In genomic region chr14:24140297-24140812, GRCm38 (mm10) we compare ENCODE assay signal across 18 mouse cellular contexts.
DNase-seq lines count a peak whose midpoint lies in the region; ATAC-seq and TF ChIP-seq lines count a peak whose summit lies in the region.
"Had no signal": no experiment of that assay in that cellular context is flagged by ENCODE, and none has a peak within 500 bp of the region (broad histone marks: within the 10 kb centered on the region; RNA-seq: fewer than 3 reads in every experiment).

No protein-coding gene starts in this region.

- H3K27me3 ChIP-seq in liver, embryonic 14.5 days (ENCODE audit: control insufficient read depth, insufficient read depth, low read length), result no peaks in the 10 kb centered on the region
- H3K27me3 ChIP-seq: embryonic facial prominence, embryonic 12.5 days; forebrain, embryonic 12.5 days; hindbrain, embryonic 12.5 days; intestine, embryonic 15.5 days; kidney, embryonic 15.5 days; limb, embryonic 13.5 days had no signal

- H3K4me3 ChIP-seq in liver, embryonic 14.5 days (ENCODE audit: insufficient read depth in 1 of 2, low read depth in 2 of 2, low read length in 2 of 2), result no peak overlapping the region
- H3K4me3 ChIP-seq: embryonic facial prominence, embryonic 12.5 days; forebrain, embryonic 12.5 days; hindbrain, embryonic 12.5 days; intestine, embryonic 15.5 days; kidney, embryonic 15.5 days; limb, embryonic 13.5 days; myocyte had no signal

- H3K9me3 ChIP-seq in liver, embryonic 14.5 days (ENCODE audit: control insufficient read depth, low read length), result no peaks in the 10 kb centered on the region
- H3K9me3 ChIP-seq: embryonic facial prominence, embryonic 12.5 days; forebrain, embryonic 12.5 days; hindbrain, embryonic 12.5 days; intestine, embryonic 15.5 days; kidney, embryonic 15.5 days; limb, embryonic 13.5 days had no signal

- H3K9ac ChIP-seq in liver, embryonic 14.5 days (replicated peaks), result 0 out of 2 replicates have a peak overlapping the region, but pooled peaks have one; percentile 31
- H3K9ac ChIP-seq: embryonic facial prominence, embryonic 12.5 days; forebrain, embryonic 12.5 days; hindbrain, embryonic 12.5 days; intestine, embryonic 15.5 days; kidney, embryonic 15.5 days; limb, embryonic 13.5 days had no signal

- TF ChIP-seq CTCF in liver, embryonic 14.5 days (IDR thresholded peaks at IDR 0.05; ENCODE audit: low read depth), result no peak

- H3K4me2 ChIP-seq in liver, embryonic 14.5 days (ENCODE audit: low read depth), result peak overlapping the region; percentile 49
- H3K4me2 ChIP-seq: embryonic facial prominence, embryonic 12.5 days; forebrain, embryonic 12.5 days; hindbrain, embryonic 12.5 days; intestine, embryonic 15.5 days; kidney, embryonic 15.5 days; limb, embryonic 13.5 days; midbrain, embryonic 11.5 days had no signal

- no peaks in the 10 kb centered on the region for H3K36me3 ChIP-seq in liver, embryonic 14.5 days (replicated peaks; ENCODE audit: control insufficient read depth, insufficient read depth, low read depth)

- TF ChIP-seq EP300 in liver, embryonic 14.5 days (IDR thresholded peaks at IDR 0.05; ENCODE audit: low read depth), result peak; percentile 90

- WGBS in liver, embryonic 14.5 days (ENCODE audit: insufficient replicate concordance), result 22% methylated on average over 8 of the region's 8 CpGs

- ATAC-seq in liver, embryonic 14.5 days (ENCODE audit: insufficient read depth), result peak; percentile 82
- ATAC-seq: intestine, embryonic 15.5 days had no signal

- peaks cover 43 to 58% of the 10 kb centered on the region in 2 experiments for H3K4me1 ChIP-seq in liver, embryonic 14.5 days (replicated peaks; ENCODE audit: control insufficient read depth in 2 of 2, insufficient read depth in 2 of 2, low read length in 1 of 2)
- H3K4me1 ChIP-seq: embryonic facial prominence, embryonic 12.5 days; intestine, embryonic 15.5 days; limb, embryonic 13.5 days had no signal

- DNase-seq in spleen, adult 12 weeks (ENCODE audit: low spot score), result peak; percentile 52
- DNase-seq in spleen, adult 18-20 months, result no peak
- DNase-seq in c-Kit-positive CD71-positive TER-119-positive erythroid progenitor cells, embryonic 14.5 days (ENCODE audit: low spot score), result peak; percentile 74
- DNase-seq in liver, embryonic 14.5 days (ENCODE audit: low read depth in 3 of 3, low spot score in 3 of 3), result peak; percentile 65 to 70 (median 69)
- DNase-seq in spleen, postnatal 4 days (ENCODE audit: low spot score in 2 of 2), result peak; percentile 72 to 76
- DNase-seq in right cerebral cortex, postnatal 14 days, result no peak
- DNase-seq in lung, adult 18-20 months, result no peak
- DNase-seq: adrenal gland, adult 8-10 months; lung, postnatal 14 days; right cerebral cortex, adult 18-20 months had no signal

- peak overlapping the region; percentile 82 for H3K27ac ChIP-seq in liver, embryonic 14.5 days
- H3K27ac ChIP-seq: embryonic facial prominence, embryonic 12.5 days; forebrain, embryonic 12.5 days; hindbrain, embryonic 12.5 days; intestine, embryonic 15.5 days; kidney, embryonic 15.5 days; limb, embryonic 13.5 days had no signal

Comparison
In these comparisons a context has a peak if more than half of its experiments do, and no peak if none do; other contexts are left out.
1. DNase-seq: peak in spleen, adult 12 weeks (single experiment), c-Kit-positive CD71-positive TER-119-positive erythroid progenitor cells, embryonic 14.5 days (single experiment), liver, embryonic 14.5 days (3 of 3) and spleen, postnatal 4 days (2 of 2); none in spleen, adult 18-20 months (0 of 2), right cerebral cortex, postnatal 14 days (single experiment) and lung, adult 18-20 months (0 of 2).